Mouse (Mus musculus) erythroblast, embryonic 14.5 days (primary cell): Measurements from ENCODE around the gene Aunip.

Experiments used
- GATA1 ChIP-seq: IDR thresholded peaks from 2 replicates; pipeline ENCODE4 v1.6.1; 2012; ENCODE audit warnings: low read length, inconsistent platforms, mixed read lengths
- TAL1 ChIP-seq: IDR thresholded peaks from 3 replicates; pipeline ENCODE4 v1.6.1; 2012; ENCODE audit warnings: low read length, inconsistent platforms, mixed read lengths

DNA sequence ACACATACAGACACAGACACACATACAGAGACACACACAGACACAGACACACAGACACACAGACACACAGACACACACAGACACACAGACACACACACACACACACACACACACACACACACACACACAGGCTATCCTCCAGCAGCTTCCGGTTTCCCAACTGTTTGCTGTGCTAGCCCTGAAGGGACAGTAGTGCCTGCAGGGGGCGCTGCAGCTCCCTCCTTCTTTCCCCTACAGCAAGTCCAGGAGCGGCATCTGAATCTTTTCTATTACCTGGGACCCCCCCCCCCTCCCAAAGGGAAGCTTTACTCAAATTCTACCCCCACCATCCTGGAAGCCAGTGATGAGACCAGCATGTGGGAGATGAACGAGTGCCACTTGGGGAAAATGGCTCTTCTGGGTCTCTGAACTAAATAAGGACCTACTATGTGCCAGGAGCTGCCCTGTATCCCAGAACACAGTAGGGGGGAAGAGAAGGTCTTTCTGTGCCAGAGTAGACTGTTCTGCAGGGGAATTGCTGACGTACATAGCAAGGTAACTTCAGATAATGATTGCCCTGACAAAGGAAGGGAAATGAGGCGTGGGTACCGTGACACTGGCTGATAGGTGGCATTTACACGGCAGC lies 45.3 kb downstream of the Aunip start:
- no peak for TF ChIP-seq TAL1
- TF ChIP-seq GATA1: no peak
